In the genomic region with DNA sequence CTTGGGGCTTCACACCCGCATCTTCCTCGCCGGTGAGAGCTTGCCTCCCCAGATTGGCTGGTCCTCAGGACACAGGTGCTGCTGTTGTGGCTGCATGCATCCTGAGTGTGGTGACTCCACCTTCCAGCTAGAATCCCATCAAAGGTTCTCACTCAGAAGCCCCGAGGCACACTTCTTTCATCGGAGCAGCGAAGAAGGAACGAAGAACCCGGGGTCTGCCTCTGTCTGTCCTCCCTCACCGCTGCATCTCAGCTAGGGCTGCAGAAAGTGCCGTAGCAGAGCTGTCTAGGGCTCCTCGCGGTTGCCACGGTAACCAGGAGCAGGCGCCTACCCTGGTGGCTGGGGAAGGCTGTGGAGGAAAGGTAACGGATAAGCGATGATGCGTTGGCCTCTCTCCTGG, we compare ENCODE assay signal across 8 mouse cellular contexts. TPM values are rescaled to one million over a fixed set of nuclear protein-coding genes. Genes with fewer than 3 reads are reported as not detected.
DNase-seq lines count a peak whose midpoint lies in the region; ATAC-seq and TF ChIP-seq lines count a peak whose summit lies in the region.

Gene Mical3 (minus strand): TSS at position 227 of the 400 bp plus-strand sequence.

- ATAC-seq in inflammation-experienced regulatory T-cells, adult 6 months, result peak; percentile 48
- no peak for ATAC-seq in liver, embryonic 13.5 days (ENCODE audit: low read depth)

- intact Hi-C loops in gastrocnemius, adult 2 months (cut with DNase I), result loop anchor here (1.0 to 10.0 kb wide), 5 partner anchors 49 to 236 kb away; no protein-coding TSS in a partner anchor

- H3K9ac ChIP-seq in liver, embryonic 13.5 days, result peak within 1 kb of the TSS; percentile 49; the same call in 1 of the 2 replicates

- H3K4me1 ChIP-seq in cortical plate, adult 2 months (ENCODE audit: control insufficient read depth, insufficient read depth, low read length), result peaks cover 2% of the 10 kb centered on the region; the same call in 1 of the 2 replicates
- H3K4me1 ChIP-seq in liver, embryonic 13.5 days (replicated peaks), result peaks cover 21% of the 10 kb centered on the region

- DNase-seq in CD8-positive naive resting alpha-beta T cell, adult 2 months (ENCODE audit: low read depth in 2 of 2, low spot score in 2 of 2), result peak; percentile 15 to 19
- peak; percentile 69 for DNase-seq in WW6 (ENCODE audit: low read depth, low spot score)
- no peak for DNase-seq in gastrocnemius, adult 2 months
- no peak for DNase-seq in liver, embryonic 13.5 days
- peak; percentile 87 to 90 for DNase-seq in right cerebral cortex, postnatal 10 days (ENCODE audit: low spot score in 2 of 2)
- no peak for DNase-seq in lung, postnatal 4 days

- H3K4me3 ChIP-seq in cortical plate, adult 2 months (ENCODE audit: insufficient read depth, low read length), result peak within 1 kb of the TSS; percentile 70
- peak within 1 kb of the TSS; percentile 63 for H3K4me3 ChIP-seq in gastrocnemius, adult 2 months
- H3K4me3 ChIP-seq in liver, embryonic 13.5 days (replicated peaks), result peak within 1 kb of the TSS; percentile 46

- under 1% methylated on average over 17 of the region's 17 CpGs for WGBS in liver, embryonic 13.5 days (ENCODE audit: insufficient replicate concordance)

- no peaks in the 10 kb centered on the region for H3K9me3 ChIP-seq in liver, embryonic 13.5 days (replicated peaks)

- no peak for TF ChIP-seq CTCF in cortical plate, adult 2 months (IDR thresholded peaks at IDR 0.05; ENCODE audit: extremely low read depth, insufficient read depth, low read length)
- no peak for TF ChIP-seq CTCF in gastrocnemius, adult 2 months (IDR thresholded peaks at IDR 0.05)

- H3K27me3 ChIP-seq in liver, embryonic 13.5 days, result peaks cover 62% of the 10 kb centered on the region

- no peaks in the 10 kb centered on the region for H3K36me3 ChIP-seq in liver, embryonic 13.5 days

- H3K4me2 ChIP-seq in liver, embryonic 13.5 days, result peak within 1 kb of the TSS; percentile 74

- TF ChIP-seq POLR2A in cortical plate, adult 2 months (IDR thresholded peaks at IDR 0.05; ENCODE audit: extremely low read depth, insufficient read depth, low read length), result peak; percentile 83; the same call in 1 of the 2 replicates

- H3K27ac ChIP-seq in cortical plate, adult 2 months (ENCODE audit: insufficient read depth, low read length), result peak within 1 kb of the TSS; percentile 14
- peak within 1 kb of the TSS; percentile 65 for H3K27ac ChIP-seq in gastrocnemius, adult 2 months
- no peak within 1 kb of the TSS for H3K27ac ChIP-seq in liver, embryonic 13.5 days

RNA-seq across cellular contexts. Expression of gene Mical3, which starts in this region (rescaled TPM):
- polyA plus RNA-seq in cortical plate, adult 2 months (2012; rRNA removed), result 67.4 and 69.0 TPM in 2 replicates
- total RNA-seq in gastrocnemius, adult 2 months (2021), result 10 to 100 TPM; 53.3 to 71.9 TPM
- polyA plus RNA-seq in inflammation-experienced regulatory T-cells, adult 6 months (2017; shearing (Covaris generic)), result 10 to 100 TPM in 1 of 3 experiments, 1 to 10 TPM in 2; 2.8 to 13.9 (median 8.0) TPM
- polyA plus RNA-seq in liver, embryonic 13.5 days (2015; fragmentation: Nextera tagmentation; extraction: Ambion mirVana), result 9.9 and 10.7 TPM in 2 replicates

Comparison
In these comparisons a context has a peak if more than half of its experiments do, and no peak if none do; other contexts are left out.
1. DNase-seq: peak in CD8-positive naive resting alpha-beta T cell, adult 2 months (2 of 2), WW6 (single experiment) and right cerebral cortex, postnatal 10 days (2 of 2); none in gastrocnemius, adult 2 months (single experiment), liver, embryonic 13.5 days (single experiment) and lung, postnatal 4 days (0 of 2).
2. Peak in every context shown above with its lines, with median percentiles within 50 percentile points of each other: H3K4me3 ChIP-seq.